Mouse (Mus musculus) lung, adult 2 months (tissue): ENCODE measurements at regions not wholly inside any gene's neighbourhood (a gene's known extent, or its start where the extent isn't known, plus 50 kb on each side); places are given as distances from the start of the nearest gene placed in this dataset.

Experiments
- CTCF ChIP-seq: fragments of 200-500 bp; IDR thresholded peaks from 2 replicates; pipeline ENCODE4 v1.5.1; 2011; ENCODE audit warnings: mild to moderate bottlenecking, low read length, control low read depth; ENCODE audit not compliant: insufficient read depth
- POLR2A ChIP-seq: fragments of 200-500 bp; IDR thresholded peaks from 2 replicates; pipeline ENCODE4 v1.6.1; 2011; ENCODE audit warnings: low read depth, mild to moderate bottlenecking, control low read depth, low read length, borderline replicate concordance; ENCODE audit errors: extremely low read depth

- TF ChIP-seq CTCF (no peak), POLR2A (no peak)
Observed at GRCm38 (mm10) chr12:51160122-51160521, 187.7 kb upstream of the G2e3 start.
